Mouse (Mus musculus) monocyte, adult 2 months (primary cell): ENCODE measurements at regions not wholly inside any gene's neighbourhood (a gene's known extent, or its start where the extent isn't known, plus 50 kb on each side); places are given as distances from the start of the nearest gene placed in this dataset.
"Not testable (repeated sequence)": the region's sequence is repeated elsewhere in the genome, so short reads cannot be mapped to it uniquely, and the experiment has no call there.

Experiments
- DNase-seq, 2 experiments: peaks; one replicate each; pipeline ENCODE4 v3.0.0; 2022; ENCODE audit warnings: low spot score in 2 of 2, low read depth in 1 of 2

DNA sequence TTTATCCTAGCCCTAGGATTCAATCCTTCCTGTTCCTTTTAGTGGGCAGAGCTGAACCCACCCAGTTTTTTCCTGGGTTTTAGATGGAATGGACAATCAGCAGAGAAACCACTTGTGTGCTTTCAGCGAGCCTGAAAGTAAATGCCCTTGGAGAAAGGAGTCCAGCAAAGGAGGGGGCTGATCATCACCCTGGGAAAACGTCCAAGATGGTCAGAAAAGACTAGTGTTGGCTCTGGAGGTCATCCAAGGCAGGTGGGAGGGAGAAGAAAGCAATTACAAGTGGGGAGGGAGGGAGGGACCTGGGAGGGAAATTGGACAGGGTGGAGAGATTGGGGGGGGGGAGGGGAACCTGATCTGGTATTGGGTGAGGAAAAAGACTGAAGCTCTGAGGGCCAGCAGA is 55.6 kb upstream of the Zfp366 start:
- DNase-seq: no peak

DNA sequence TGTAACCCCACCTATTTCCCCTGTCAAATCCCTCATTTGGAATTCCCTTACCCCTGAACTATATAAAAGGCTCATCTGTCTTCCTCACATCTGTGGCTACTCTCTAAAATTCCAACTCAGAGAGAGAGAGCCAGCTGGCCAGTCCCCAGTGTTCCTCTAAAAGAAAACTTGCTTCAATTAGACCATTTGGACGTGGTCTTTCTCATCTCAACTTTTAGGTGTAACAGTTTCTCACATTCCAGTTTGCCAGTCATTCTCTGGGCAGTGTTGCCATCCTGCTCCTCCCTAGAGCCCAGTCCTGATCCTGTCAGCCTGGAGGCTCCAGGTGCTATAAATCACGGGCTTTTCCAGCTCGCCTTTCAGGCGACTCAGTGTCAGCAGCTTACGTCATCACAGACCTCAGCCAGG is 56.3 kb upstream of the Zfp366 start:
- no peak for DNase-seq

- no peak for DNase-seq
These were observed 56.9 kb upstream of the Zfp366 start for GRCm38 (mm10) chr13:99127716-99128115.

DNA sequence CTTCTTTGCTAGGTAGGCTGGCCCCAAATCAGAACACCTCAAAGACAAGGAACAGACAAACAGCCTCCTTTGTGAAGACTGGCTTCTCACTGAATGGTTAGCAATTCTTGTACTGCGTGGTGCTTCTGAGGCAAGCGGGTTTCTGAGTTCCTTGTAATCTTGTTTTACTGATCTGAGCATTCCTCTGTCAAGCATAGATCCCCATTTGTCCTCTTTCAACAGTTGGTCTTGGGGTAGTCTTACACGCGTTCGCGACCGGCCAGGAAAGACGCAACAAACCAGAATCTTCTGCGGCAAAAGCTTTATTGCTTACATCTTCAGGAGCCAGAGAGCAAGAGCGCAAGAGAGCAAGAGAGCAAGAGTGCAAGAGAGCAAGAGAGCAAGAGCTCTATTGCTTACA is 57.7 kb upstream of the Zfp366 start:
- DNase-seq: not testable (repeated sequence)

DNA sequence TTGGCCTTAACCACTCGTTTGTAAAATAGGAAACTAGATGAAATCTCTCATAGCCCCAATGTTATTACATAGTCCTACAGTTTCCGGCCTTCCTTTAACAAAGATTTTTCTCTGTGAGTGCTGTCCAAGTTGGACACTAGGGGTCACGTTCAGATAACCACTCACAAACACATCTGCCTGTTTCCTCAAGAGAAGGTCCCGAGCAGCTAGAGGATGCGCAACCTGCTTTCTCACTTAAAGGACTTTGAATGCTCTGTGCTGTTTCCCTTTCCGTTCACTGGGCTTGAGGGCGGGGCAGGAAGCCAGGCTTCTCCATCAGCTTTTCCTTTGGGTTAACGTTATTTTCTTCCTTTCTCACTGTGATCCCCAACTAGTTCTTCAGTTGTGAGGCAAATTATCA is 58.1 kb upstream of the Zfp366 start:
- DNase-seq: no peak

DNA sequence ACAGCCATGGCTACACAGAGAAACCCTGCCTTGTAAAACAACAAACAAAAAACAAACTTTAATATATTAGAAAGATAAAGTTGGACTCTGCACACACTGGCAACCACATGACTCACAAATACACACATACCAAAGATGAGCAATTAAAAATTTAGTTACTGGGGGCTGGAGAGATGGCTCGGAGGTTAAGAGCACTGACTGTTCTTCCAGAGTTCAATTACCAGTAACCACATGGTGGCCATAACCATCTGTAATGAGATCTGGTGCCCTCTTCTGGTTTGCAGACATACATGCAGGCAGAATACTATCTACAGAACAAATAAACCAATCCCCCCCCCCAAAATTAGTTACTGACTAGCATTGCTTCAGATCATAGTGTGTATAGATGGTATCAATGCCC is 58.7 kb upstream of the Zfp366 start:
- DNase-seq: no peak

DNA sequence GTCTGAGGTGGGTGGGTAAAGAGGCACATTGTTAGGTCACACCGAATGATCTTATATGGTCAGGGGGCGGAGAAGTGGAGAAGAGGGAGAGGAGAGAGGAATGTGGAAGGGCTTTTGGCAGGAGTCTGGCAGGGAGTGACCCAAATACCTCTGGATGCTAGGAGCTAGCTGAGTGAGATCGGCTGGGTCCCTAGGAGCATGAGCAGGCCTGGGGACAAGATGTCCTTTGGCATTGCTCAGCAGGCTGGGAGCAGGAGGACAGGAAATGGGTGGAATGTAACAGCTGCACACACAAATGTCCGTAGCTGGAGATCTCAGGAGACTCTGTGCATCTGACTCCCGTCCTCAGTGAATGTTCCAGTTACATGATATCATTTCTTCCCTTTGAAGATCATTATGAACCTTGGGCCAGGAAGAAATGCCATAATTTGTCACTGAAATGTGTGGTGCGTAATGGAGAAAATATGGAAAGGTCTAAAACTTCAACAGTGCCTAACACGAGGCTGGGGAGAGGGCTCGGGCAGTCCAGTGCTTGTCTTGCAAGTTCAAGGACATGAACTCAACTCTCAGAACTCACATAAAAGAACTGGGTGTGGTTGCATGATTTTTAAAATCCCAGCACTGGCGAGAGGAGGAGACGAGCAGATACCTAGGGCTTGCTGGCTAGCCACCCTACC is 59.6 kb upstream of the Zfp366 start:
- DNase-seq: no peak

DNA sequence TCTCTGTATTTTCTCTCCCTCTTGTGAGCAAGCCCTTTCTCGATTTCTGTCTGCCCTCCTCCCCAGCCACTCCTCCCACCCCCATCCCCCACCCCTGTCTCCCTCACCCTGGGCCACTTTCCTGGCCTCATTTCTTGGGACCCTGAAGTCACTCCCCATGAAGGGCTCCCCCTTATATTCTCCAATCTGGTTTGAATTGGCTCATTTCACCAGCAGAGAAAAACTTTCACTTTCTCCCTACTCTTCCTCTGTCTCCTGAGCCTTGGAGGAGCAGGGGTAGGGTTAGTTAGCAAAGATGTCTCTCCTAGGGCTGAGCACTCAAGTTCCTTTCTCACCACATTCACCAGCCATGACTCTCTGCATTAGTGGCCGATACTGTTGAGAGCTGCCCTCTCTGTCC is 60.5 kb upstream of the Zfp366 start:
- DNase-seq: no peak

DNA sequence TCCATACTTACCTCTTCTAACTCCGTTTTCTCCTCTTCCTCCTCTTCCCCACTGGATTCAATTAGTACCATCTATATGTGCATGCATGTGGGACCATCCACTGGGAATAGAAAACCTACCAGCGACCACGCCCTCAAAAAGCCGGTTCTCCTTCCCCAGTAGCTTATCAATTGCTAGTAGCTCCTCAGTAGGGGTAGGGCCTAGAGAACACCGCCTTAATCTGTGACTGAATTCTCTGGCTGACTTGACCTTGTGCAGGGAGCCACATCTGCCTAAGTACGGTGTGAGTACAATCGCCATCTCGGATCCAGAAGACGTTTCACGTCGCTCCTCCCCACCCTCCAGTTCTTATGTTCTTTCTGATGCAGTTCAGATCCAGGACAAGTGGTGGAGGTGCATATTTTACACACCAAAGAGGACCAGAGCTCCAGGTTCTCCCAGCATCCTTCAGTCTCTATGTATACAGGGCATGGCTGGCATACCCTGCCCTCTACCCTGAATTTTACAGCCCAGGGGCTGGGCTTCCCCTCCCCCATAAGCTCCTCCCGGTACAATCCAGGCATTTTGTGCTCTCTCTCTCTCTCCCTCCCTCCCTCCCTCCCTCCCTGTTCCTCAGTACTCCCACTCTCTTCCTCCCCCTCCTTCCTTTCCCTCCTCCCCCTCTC is 61.0 kb upstream of the Zfp366 start:
- DNase-seq: no peak

- DNase-seq: not testable (repeated sequence)
These were observed 62.1 kb upstream of the Zfp366 start for GRCm38 (mm10) chr13:99122539-99122938.

GRCm38 (mm10) chr13:99121096-99121495 is 63.5 kb upstream of the Zfp366 start:
- DNase-seq: no peak

DNA sequence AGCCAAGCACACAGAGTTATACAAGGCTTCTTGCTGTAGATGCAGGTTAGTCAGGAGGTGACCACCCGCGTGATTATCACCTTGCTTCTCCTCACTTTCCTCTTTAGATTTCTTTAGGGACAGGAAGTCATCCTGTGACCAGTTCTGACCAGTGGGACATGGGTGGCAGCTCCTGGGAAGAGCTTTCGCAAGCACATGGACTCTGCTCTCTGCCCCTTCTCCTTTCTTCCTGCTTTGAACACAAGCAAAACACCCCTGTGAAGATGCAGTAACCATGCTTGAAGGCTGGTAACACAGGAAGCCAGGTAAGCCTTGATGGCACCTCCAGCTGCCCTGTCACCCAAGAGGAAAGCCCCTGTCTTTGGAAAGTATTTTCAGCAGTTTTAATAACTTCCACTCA is 64.7 kb upstream of the Zfp366 start:
- no peak for DNase-seq

GRCm38 (mm10) chr13:99118901-99119300 is 65.7 kb upstream of the Zfp366 start:
- DNase-seq: no peak

DNA sequence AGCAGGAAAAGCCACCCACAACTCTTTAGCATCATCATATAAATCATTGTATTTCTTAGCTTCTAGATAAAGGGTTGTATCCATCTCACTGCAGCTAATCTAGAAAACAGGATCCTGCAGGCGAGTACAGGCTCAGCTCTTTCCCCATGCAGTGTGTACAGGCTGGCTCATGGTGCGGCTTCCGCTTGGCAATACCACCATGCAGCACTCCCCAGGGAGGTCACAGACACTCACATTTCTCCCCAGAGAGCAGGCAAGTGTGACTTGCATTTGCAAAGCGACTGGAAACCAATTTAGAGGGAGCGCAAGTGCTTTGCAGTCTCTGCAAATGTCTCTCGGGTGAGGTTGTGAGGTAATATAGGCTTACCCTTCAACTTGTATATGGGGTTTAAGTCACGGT is 69.1 kb upstream of the Zfp366 start:
- DNase-seq: no peak

DNA sequence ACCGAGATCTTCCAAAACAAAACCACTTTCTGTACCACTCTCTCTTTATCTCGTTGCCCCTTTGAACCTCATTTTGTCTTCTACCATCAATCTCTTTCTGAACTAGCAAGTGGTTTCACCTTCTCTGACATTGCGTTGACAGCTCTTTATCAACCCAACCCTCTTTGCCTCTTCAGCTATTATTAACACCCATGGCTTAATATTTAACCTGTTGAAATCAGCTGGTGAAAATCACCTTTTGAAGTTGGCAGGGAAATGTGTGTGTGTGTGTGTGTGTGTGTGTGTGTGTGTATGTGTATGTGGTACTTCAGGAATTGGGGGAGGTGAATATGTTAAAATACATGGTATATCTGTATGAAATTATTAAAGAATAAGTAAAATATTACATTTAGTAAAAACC is 70.1 kb upstream of the Zfp366 start:
- no peak for DNase-seq

DNA sequence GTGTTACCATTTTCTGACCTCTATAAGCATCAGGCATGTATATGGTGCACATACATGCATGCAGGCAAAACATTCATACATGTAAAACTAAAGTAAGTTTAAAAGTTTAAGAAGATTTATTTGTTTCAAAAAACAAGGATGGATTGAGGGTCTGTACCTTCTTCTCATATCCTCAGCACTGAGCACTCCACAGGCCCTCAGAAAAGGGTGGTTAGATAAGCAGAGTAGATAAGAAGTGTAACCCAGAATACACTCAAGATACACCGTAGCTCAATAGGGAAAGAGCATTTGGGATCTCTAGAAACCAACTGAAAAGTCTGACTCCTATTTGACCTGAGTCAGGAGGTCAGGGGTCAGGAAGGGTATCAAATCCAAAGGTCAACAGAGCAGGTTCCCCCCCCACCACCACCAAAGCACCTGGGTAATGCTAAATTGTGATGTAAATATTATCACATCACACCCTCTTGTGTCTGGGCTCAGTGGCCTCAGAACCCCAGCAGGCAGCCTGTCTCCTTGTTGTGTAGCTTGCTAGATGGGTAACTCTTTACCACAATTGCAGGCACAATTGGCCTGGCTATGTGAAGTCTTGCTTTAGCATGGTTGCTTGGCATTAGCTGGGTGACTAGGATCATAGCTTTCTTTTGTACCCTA is 72.8 kb upstream of the Zfp366 start:
- no peak for DNase-seq

DNA sequence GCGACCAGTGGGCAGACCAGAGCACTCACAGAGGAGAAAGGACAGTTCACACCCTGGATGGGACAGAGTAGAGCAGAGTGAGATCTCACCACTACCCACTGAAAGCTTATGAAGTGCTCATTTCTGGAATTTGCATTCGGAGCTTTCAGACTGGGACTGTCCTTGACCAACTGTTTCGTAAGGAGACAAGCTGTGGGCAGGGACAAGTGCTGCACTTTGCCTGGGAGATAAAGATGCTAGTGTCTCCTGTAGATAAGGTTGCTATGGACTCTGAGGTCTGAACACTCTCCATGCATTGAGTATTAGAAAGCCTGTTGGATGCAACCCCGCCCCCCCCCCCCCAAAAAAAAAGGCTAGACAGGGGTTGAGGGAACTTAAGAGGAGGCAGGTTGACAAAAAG is 76.6 kb upstream of the Zfp366 start:
- no peak for DNase-seq

- DNase-seq: no peak
These were observed 82.4 kb upstream of the Zfp366 start for GRCm38 (mm10) chr13:99102089-99102681.

DNA sequence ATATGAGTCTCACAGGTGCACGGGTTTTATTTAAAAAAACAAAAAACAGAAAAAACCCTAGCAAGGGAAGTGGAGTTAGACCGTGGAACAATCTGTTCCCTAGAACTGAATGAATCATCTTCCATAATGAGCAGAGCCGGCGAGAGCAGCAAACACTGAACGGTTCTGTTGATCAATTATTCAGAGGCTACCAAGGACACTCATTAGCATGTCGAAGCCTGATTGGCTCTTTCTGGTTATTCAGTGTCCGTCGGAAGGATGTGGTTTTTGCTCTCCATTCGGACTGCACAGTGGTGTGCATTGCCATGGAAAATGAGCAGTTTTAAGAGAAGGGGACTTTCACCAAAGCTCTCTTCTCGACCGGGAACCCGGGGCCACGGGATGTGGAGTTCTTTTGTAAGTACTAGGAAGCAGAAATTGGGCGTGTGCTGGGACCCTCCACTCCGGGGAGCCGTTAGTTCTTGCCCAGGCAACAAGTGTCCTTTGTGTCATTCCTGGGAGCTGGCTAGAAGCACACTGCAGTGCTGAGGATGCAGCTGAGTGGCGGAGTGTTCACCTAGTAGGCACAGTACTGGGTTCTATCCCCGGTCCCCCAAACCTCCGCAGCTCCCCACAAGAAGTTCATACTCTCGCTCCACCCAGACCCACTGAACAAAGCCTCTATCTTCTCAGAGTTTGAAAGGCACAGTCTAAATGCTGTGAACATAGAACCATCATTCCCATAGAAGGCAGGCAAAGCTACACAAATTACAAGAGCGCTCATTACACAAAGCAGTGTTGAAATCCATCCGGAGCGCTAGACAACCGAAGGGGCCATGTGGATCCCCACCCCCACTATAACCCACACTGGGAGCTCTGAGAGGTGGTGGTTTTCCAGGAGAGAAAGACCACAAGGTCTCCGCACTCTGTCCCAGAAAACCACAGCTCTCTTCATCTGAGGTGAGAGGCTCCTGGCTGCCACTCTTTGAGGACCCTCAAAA is 83.9 kb upstream of the Zfp366 start:
- no peak for DNase-seq

DNA sequence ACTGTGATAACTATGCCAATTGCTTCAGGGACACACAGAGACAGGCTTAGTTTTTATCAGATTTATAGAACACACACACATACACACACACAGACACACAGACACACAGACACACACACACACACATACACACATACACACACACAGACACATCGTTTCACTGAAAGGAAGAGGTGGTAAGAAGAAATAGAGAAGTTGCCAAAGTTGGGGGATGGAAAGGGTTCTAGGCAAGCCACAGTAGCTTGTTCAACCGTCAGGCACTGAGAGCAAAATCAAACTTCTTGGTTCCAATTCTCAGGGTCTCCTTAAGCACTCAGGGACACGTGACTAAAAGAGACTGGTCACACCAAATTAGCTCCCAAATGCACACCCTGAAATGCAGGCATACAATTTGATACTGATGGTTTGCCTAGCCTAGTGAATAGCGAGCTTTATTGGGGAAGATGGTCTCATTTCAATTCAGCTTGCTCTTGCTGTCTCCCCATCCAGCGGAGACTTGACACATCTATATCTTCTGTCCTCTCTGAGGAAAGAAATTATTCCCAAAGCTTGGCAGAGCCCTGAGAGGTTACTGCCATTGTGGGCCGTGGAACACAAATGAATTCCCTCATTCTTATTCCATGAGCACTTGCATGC is 84.7 kb upstream of the Zfp366 start:
- no peak for DNase-seq

DNA sequence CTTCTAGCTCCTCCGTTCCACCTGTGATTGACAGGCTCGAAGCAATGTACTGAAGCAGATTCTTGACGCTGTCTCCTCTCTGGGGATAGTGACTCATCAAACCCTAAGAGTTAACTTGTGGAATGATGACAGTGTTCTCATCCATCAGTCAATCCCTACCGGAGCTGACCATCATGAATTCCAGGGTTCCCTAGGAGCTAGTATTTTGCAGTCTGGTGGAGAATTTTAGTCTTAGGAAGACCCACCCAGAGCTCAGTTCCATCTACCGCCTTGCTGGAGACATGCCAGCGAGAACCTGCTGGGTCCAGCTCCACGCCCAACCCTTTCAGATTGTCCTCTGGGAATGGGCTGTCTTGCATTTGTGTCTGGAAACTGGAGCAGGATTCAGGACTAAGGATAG is 85.4 kb upstream of the Zfp366 start:
- DNase-seq: no peak
